Mouse (Mus musculus): ENCODE results near the gene Gabrr2. TPM values are rescaled to one million over a fixed set of nuclear protein-coding genes. Genes with fewer than 3 reads are reported as not detected.

Gabrr2 gene
- polyA plus RNA-seq, 2 experiments: 0.54 to 0.78 TPM

DNA sequence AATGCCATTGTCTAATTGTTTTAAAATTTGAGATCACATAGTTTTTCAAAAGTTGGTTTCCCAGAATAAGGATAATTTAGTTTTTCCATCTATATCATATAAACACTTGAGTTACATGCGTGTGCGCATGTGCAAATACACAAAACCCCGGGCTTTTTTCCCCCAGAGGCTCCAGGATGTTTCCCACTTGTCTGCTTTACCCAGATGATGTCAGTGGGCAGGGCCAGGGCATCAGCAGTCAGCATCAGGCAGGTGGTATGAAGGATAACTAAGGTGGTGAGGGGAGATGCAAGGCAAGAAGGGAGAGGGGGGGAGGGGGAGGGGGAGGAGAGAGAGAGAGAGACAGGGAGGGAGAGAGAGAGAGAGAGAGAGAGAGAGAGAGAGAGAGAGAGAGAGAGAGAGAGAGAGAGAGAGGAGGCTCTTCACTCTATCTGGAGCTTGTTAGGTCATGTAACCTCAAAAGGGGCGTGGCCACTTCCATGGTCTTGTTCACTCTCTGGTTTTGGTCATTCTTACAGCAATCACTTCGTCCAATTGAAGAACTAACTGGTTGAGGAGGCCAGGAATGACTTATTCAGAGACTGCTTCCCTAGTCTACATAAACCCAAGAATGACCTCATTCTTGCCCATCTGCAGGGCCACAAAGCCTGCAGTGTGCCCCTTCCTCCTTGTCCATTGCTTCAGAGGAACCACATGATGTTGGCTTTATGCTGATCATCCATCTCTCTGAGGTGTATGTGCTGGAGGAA, 13.2 kb downstream of the Gabrr2 start:
- H3K9me3 ChIP-seq (ENCODE audit: control insufficient read depth, low read length): no peaks in the 10 kb centered on the region
- TF ChIP-seq POLR2A (IDR thresholded peaks at IDR 0.05; ENCODE audit: borderline replicate concordance, extremely low read depth, insufficient read depth, insufficient read length): no peak
- H3K4me2 ChIP-seq (replicated peaks; ENCODE audit: low read depth, low read length, severe bottlenecking): no peak overlapping the region
- ATAC-seq (ENCODE audit: low FRiP score, low read depth): no peak
- no peak overlapping the region for H3K9ac ChIP-seq (ENCODE audit: low read depth, low read length, severe bottlenecking)
- H3K4me3 ChIP-seq (replicated peaks; ENCODE audit: low read length): no peak overlapping the region
- H3K36me3 ChIP-seq (ENCODE audit: control insufficient read depth, insufficient read depth, low read length): no peaks in the 10 kb centered on the region
- H3K4me1 ChIP-seq (ENCODE audit: control insufficient read depth, insufficient read depth, low read length): no peaks in the 10 kb centered on the region
- no peak overlapping the region for H3K27ac ChIP-seq (replicated peaks; ENCODE audit: low read depth, low read length)
- no peaks in the 10 kb centered on the region for H3K27me3 ChIP-seq (ENCODE audit: control insufficient read depth, insufficient read depth, low read length)
- DNase-seq (ENCODE audit: low spot score): no peak
- 87% methylated on average over 5 of the region's 5 CpGs for WGBS

DNA sequence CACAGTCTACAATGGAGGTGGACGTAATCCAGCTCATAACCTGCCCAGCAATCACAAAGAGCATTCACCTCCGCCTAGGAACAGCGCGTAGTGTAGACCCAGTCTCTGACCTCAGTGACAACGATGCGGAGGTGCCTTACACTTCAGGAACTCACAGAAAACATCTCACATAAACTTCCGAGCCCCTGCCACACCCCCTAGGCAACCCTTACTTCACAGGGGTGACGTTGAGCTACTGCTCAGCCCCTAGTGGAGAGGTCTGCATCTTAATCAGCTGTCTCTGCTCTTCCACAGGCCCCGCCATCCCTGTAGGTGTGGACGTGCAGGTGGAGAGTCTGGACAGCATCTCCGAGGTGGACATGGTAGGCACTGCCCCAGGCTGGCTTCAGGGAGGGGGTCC, 14.4 kb downstream of the Gabrr2 start:
- H3K36me3 ChIP-seq (ENCODE audit: control insufficient read depth, insufficient read depth, low read length): no peaks in the 10 kb centered on the region
- no peak overlapping the region for H3K4me2 ChIP-seq (replicated peaks; ENCODE audit: low read depth, low read length, severe bottlenecking)
- H3K4me3 ChIP-seq (replicated peaks; ENCODE audit: low read length): no peak overlapping the region
- ATAC-seq (ENCODE audit: low FRiP score, low read depth): no peak
- no peak for DNase-seq (ENCODE audit: low spot score)
- no peaks in the 10 kb centered on the region for H3K4me1 ChIP-seq (ENCODE audit: control insufficient read depth, insufficient read depth, low read length)
- H3K9ac ChIP-seq (ENCODE audit: low read depth, low read length, severe bottlenecking): no peak overlapping the region
- no peaks in the 10 kb centered on the region for H3K27me3 ChIP-seq (ENCODE audit: control insufficient read depth, insufficient read depth, low read length)
- no peak for TF ChIP-seq POLR2A (IDR thresholded peaks at IDR 0.05; ENCODE audit: borderline replicate concordance, extremely low read depth, insufficient read depth, insufficient read length)
- no peak overlapping the region for H3K27ac ChIP-seq (replicated peaks; ENCODE audit: low read depth, low read length)
- WGBS: 73% methylated on average over 11 of the region's 11 CpGs
- H3K9me3 ChIP-seq (ENCODE audit: control insufficient read depth, low read length): no peaks in the 10 kb centered on the region

GRCm38 (mm10) chr4:33077724-33078123, 14.9 kb downstream of the Gabrr2 start:
- WGBS: 40% methylated on average over 8 of the region's 8 CpGs
- no peaks in the 10 kb centered on the region for H3K27me3 ChIP-seq (ENCODE audit: control insufficient read depth, insufficient read depth, low read length)
- no peak for TF ChIP-seq POLR2A (IDR thresholded peaks at IDR 0.05; ENCODE audit: borderline replicate concordance, extremely low read depth, insufficient read depth, insufficient read length)

GRCm38 (mm10) chr4:33078492-33078891, 15.7 kb downstream of the Gabrr2 start:
- Histone ChIP-seq H3K9me3 (ENCODE audit: control insufficient read depth, low read length) (no peaks in the 10 kb centered on the region), H3K4me3 (replicated peaks; ENCODE audit: low read length) (no peak overlapping the region), H3K4me2 (replicated peaks; ENCODE audit: low read depth, low read length, severe bottlenecking) (no peak overlapping the region), H3K27ac (replicated peaks; ENCODE audit: low read depth, low read length) (no peak overlapping the region), H3K4me1 (ENCODE audit: control insufficient read depth, insufficient read depth, low read length) (no peaks in the 10 kb centered on the region), H3K36me3 (ENCODE audit: control insufficient read depth, insufficient read depth, low read length) (no peaks in the 10 kb centered on the region), H3K9ac (ENCODE audit: low read depth, low read length, severe bottlenecking) (no peak overlapping the region), H3K27me3 (ENCODE audit: control insufficient read depth, insufficient read depth, low read length) (no peaks in the 10 kb centered on the region)
- DNase-seq (ENCODE audit: low spot score): no peak
- whole genome bisulfite sequencing: 88% methylated on average over 3 of the region's 3 CpGs
- ATAC-seq (ENCODE audit: low FRiP score, low read depth): no peak
- TF ChIP-seq POLR2A (IDR thresholded peaks at IDR 0.05; ENCODE audit: borderline replicate concordance, extremely low read depth, insufficient read depth, insufficient read length): no peak

More at GRCm38 (mm10) chr4:33077724-33078123, 14.9 kb downstream of the Gabrr2 start:
- Histone ChIP-seq H3K4me1 (ENCODE audit: control insufficient read depth, insufficient read depth, low read length) (no peaks in the 10 kb centered on the region), H3K4me3 (replicated peaks; ENCODE audit: low read length) (no peak overlapping the region), H3K4me2 (replicated peaks; ENCODE audit: low read depth, low read length, severe bottlenecking) (no peak overlapping the region), H3K27ac (replicated peaks; ENCODE audit: low read depth, low read length) (no peak overlapping the region), H3K36me3 (ENCODE audit: control insufficient read depth, insufficient read depth, low read length) (no peaks in the 10 kb centered on the region), H3K9me3 (ENCODE audit: control insufficient read depth, low read length) (no peaks in the 10 kb centered on the region), H3K9ac (ENCODE audit: low read depth, low read length, severe bottlenecking) (no peak overlapping the region)
- ATAC-seq (ENCODE audit: low FRiP score, low read depth): no peak
- no peak for DNase-seq (ENCODE audit: low spot score)

DNA sequence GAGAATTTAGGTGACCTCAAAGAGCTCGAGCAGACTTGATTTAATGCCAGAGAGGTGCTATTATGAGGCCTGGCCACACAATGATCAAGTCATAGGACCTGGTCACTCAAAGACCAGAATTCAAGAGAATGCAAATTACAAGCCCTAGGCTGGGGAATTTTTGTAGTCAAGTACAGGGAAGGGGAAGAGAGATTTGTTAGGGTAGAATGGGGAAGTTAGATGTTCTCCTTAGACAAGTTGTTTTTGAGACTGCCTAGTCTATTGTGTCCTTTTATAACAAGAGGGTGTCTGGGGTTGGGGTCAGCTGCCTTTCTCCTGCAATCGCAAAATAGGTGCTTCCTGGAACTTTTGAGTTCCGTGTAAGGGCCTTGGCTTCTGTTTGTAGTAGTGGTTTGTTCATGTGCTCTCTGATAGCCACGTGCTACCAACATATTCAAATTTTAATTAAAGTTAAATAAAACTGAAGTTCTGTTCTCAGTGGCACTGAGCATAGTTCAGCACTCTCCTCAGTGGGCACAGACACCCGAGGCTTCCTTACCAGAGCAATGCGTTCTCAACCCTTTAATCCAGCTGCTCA, 36.4 kb downstream of the Gabrr2 start:
- TF ChIP-seq POLR2A (IDR thresholded peaks at IDR 0.05; ENCODE audit: borderline replicate concordance, extremely low read depth, insufficient read depth, insufficient read length): no peak
- ATAC-seq (ENCODE audit: low FRiP score, low read depth) (no peak), DNase-seq (ENCODE audit: low spot score) (no peak)
- Histone ChIP-seq H3K9me3 (ENCODE audit: control insufficient read depth, low read length) (no peaks in the 10 kb centered on the region), H3K27me3 (ENCODE audit: control insufficient read depth, insufficient read depth, low read length) (no peaks in the 10 kb centered on the region), H3K9ac (ENCODE audit: low read depth, low read length, severe bottlenecking) (no peak overlapping the region), H3K4me1 (ENCODE audit: control insufficient read depth, insufficient read depth, low read length) (no peaks in the 10 kb centered on the region), H3K4me3 (replicated peaks; ENCODE audit: low read length) (no peak overlapping the region), H3K36me3 (ENCODE audit: control insufficient read depth, insufficient read depth, low read length) (no peaks in the 10 kb centered on the region), H3K4me2 (replicated peaks; ENCODE audit: low read depth, low read length, severe bottlenecking) (no peak overlapping the region), H3K27ac (replicated peaks; ENCODE audit: low read depth, low read length) (no peak overlapping the region)
- WGBS: 73% methylated on average over 6 of the region's 6 CpGs
